Mouse (Mus musculus): ENCODE measurements around the gene Ddc. TPM values are rescaled to one million over a fixed set of nuclear protein-coding genes. Genes with fewer than 3 reads are reported as not detected.

Ddc gene
- polyA plus RNA-seq, 1 experiment: 0.48 TPM

DNA sequence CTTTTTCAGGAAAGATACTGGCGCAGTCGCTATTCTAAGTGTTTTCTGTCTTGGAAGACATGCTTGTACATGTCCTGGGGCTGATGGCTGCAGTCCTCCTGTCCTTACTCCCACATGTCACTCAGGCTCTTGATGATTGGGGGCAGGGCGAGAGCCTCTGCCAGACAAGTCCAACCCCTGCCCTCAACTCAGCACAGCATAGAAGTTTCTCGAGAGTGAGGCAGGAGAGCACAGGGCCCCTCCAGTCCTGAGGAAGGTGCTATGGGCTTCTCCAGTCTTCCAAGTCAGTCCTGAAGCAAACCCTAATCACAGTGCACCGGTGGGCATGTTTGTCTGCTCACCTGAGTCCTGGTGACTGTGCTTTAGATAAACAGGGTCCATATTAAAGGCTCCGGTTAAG is 69.2 kb downstream of the Ddc start:
- H3ac ChIP-seq (ENCODE audit: control insufficient read depth, insufficient read length, low read depth): no peak overlapping the region
- no peaks in the 10 kb centered on the region for H3K79me2 ChIP-seq (ENCODE audit: control insufficient read depth, insufficient read depth)
- H3K36me3 ChIP-seq (ENCODE audit: control insufficient read depth, insufficient read depth): no peaks in the 10 kb centered on the region
- no peak overlapping the region for H3K4me3 ChIP-seq (ENCODE audit: insufficient read depth, poor library complexity, severe bottlenecking)
- no peak for TF ChIP-seq MAX (IDR thresholded peaks at IDR 0.05)
- no peak for TF ChIP-seq CEBPB (IDR thresholded peaks at IDR 0.05; ENCODE audit: low read depth)
- no peak for TF ChIP-seq MYOG (IDR thresholded peaks at IDR 0.05; ENCODE audit: control insufficient read depth, extremely low read depth, insufficient read length)
- TF ChIP-seq FOSL1 (IDR thresholded peaks at IDR 0.05; ENCODE audit: insufficient read depth, low read length, poor library complexity, severe bottlenecking): no peak
- no peak for TF ChIP-seq MYOD1 (IDR thresholded peaks at IDR 0.05; ENCODE audit: control insufficient read depth, insufficient read length, low read depth)
- TF ChIP-seq USF1 (IDR thresholded peaks at IDR 0.05; ENCODE audit: low read depth): no peak
- no peak for TF ChIP-seq CTCF (IDR thresholded peaks at IDR 0.05; ENCODE audit: control insufficient read depth, insufficient read depth, insufficient read length)
- no peaks in the 10 kb centered on the region for H3K79me3 ChIP-seq (ENCODE audit: low read depth)
- H3K27me3 ChIP-seq (ENCODE audit: control insufficient read depth, insufficient read depth, insufficient read length): no peaks in the 10 kb centered on the region

DNA sequence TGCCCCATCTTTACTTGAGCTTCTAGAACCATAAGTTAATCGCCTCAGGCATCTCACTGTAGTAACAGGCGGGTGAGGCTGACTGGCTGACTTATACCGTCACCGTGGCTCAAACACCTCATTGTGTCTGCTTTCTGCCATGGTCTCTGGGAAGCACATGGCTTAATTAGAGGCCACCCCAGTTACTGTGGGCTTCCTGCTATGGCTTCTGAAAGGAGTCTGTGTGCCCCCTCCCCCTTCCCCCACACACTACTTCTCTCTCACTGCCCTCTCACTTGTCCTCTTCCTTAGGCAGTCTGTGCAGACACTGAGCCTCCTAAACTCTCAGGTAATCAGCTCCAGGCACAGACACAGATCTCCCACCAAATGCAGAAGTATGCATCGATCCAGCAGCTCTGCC is 69.7 kb downstream of the Ddc start:
- Histone ChIP-seq H3ac (ENCODE audit: control insufficient read depth, insufficient read length, low read depth) (no peak overlapping the region), H3K36me3 (ENCODE audit: control insufficient read depth, insufficient read depth) (no peaks in the 10 kb centered on the region), H3K27me3 (ENCODE audit: control insufficient read depth, insufficient read depth, insufficient read length) (no peaks in the 10 kb centered on the region), H3K79me2 (ENCODE audit: control insufficient read depth, insufficient read depth) (no peaks in the 10 kb centered on the region), H3K4me3 (ENCODE audit: insufficient read depth, poor library complexity, severe bottlenecking) (no peak overlapping the region), H3K79me3 (ENCODE audit: low read depth) (no peaks in the 10 kb centered on the region)
- no peak for TF ChIP-seq MAX (IDR thresholded peaks at IDR 0.05)
- no peak for TF ChIP-seq FOSL1 (IDR thresholded peaks at IDR 0.05; ENCODE audit: insufficient read depth, low read length, poor library complexity, severe bottlenecking)
- TF ChIP-seq CTCF (IDR thresholded peaks at IDR 0.05; ENCODE audit: control insufficient read depth, insufficient read depth, insufficient read length): no peak
- no peak for TF ChIP-seq CEBPB (IDR thresholded peaks at IDR 0.05; ENCODE audit: low read depth)

DNA sequence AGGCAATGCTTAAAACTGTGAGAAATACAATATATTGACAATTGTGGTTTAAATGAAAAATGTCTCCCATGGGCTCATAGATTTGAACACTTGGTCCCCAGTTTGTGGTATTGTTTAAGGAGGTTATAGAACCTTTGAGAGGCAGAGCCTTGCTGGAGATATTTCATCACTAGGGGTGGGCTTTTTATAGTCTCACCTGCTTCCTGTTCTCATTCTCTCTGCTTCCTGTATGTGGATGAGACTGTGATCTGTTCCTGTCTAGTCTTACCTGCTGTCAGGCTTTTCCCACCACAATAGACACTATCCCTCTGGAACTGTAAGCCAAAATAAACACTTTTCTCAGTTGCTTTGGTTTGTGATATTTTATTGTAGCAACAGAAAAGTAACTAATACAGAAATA is 71.5 kb downstream of the Ddc start:
- Histone ChIP-seq H3K4me3 (ENCODE audit: insufficient read depth, poor library complexity, severe bottlenecking) (no peak overlapping the region), H3ac (ENCODE audit: control insufficient read depth, insufficient read length, low read depth) (no peak overlapping the region), H3K27me3 (ENCODE audit: control insufficient read depth, insufficient read depth, insufficient read length) (no peaks in the 10 kb centered on the region), H3K36me3 (ENCODE audit: control insufficient read depth, insufficient read depth) (no peaks in the 10 kb centered on the region), H3K79me2 (ENCODE audit: control insufficient read depth, insufficient read depth) (no peaks in the 10 kb centered on the region), H3K79me3 (ENCODE audit: low read depth) (no peaks in the 10 kb centered on the region)
- TF ChIP-seq MYOG (IDR thresholded peaks at IDR 0.05; ENCODE audit: control insufficient read depth, extremely low read depth, insufficient read length): no peak
- TF ChIP-seq MAX (IDR thresholded peaks at IDR 0.05): no peak
- no peak for TF ChIP-seq USF1 (IDR thresholded peaks at IDR 0.05; ENCODE audit: low read depth)
- no peak for TF ChIP-seq CTCF (IDR thresholded peaks at IDR 0.05; ENCODE audit: control insufficient read depth, insufficient read depth, insufficient read length)
- TF ChIP-seq FOSL1 (IDR thresholded peaks at IDR 0.05; ENCODE audit: insufficient read depth, low read length, poor library complexity, severe bottlenecking): no peak
- no peak for TF ChIP-seq MYOD1 (IDR thresholded peaks at IDR 0.05; ENCODE audit: control insufficient read depth, insufficient read length, low read depth)
- no peak for TF ChIP-seq CEBPB (IDR thresholded peaks at IDR 0.05; ENCODE audit: low read depth)

DNA sequence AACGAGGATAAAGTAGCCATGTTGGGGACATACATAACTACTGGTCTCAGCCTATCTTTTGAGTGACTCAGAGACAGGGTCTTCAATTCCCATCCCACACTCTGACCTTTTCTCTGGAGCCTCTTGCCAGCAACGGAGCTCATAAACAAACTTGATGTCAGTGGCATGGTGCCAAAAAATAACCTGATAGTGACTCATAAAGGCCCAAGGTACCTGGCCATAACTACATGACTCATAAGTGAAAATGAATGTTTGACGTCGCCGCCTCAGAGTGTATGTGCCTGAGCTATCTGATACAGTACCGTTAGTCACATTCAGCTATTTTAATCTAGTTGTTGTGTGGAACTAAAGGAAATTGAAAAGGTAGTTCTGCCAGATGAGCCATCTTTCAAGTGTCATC is 72.3 kb downstream of the Ddc start:
- TF ChIP-seq USF1 (IDR thresholded peaks at IDR 0.05; ENCODE audit: low read depth) (no peak), FOSL1 (IDR thresholded peaks at IDR 0.05; ENCODE audit: insufficient read depth, low read length, poor library complexity, severe bottlenecking) (no peak), MAX (IDR thresholded peaks at IDR 0.05) (no peak), MYOG (IDR thresholded peaks at IDR 0.05; ENCODE audit: control insufficient read depth, extremely low read depth, insufficient read length) (no peak), CEBPB (IDR thresholded peaks at IDR 0.05; ENCODE audit: low read depth) (no peak), CTCF (IDR thresholded peaks at IDR 0.05; ENCODE audit: control insufficient read depth, insufficient read depth, insufficient read length) (no peak), MYOD1 (IDR thresholded peaks at IDR 0.05; ENCODE audit: control insufficient read depth, insufficient read length, low read depth) (no peak)
- no peaks in the 10 kb centered on the region for H3K27me3 ChIP-seq (ENCODE audit: control insufficient read depth, insufficient read depth, insufficient read length)
- no peak overlapping the region for H3ac ChIP-seq (ENCODE audit: control insufficient read depth, insufficient read length, low read depth)
- no peaks in the 10 kb centered on the region for H3K79me3 ChIP-seq (ENCODE audit: low read depth)
- H3K79me2 ChIP-seq (ENCODE audit: control insufficient read depth, insufficient read depth): no peaks in the 10 kb centered on the region
- no peak overlapping the region for H3K4me3 ChIP-seq (ENCODE audit: insufficient read depth, poor library complexity, severe bottlenecking)
- no peaks in the 10 kb centered on the region for H3K36me3 ChIP-seq (ENCODE audit: control insufficient read depth, insufficient read depth)

DNA sequence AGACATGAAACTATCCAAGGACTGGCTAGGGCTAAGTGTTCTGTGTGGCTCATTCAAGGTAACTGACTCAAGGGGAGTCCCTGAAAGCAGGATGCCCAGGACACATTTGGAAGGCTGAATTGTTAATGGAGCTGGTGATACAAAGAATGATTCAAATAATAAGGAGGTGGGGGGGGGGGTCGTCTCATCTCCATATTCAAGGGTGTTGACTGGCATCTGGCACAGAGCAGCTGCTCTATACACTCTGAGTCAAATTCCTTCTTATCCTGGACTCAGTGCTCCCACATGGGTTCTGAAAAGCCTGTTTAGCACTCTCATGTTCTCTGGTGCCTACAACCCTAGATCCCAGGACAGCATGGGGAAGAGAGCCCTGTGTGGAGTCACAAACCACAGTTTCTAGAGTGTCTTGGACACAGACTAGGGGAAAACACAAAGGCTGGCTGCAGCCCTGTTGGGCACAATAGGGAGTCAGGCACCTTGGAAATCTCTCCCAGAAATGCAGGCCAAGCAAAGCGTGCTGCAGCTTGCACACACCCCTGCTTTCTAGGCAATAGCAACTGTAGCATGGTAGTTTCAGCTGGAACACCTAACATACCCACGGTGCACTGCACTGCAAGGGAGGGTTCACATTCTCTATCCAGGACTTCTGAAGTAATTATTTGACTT is 72.8 kb downstream of the Ddc start:
- Histone ChIP-seq H3K4me3 (ENCODE audit: insufficient read depth, poor library complexity, severe bottlenecking) (no peak overlapping the region), H3ac (ENCODE audit: control insufficient read depth, insufficient read length, low read depth) (no peak overlapping the region)

More for the DNA sequence above, 72.8 kb downstream of the Ddc start:
- no peaks in the 10 kb centered on the region for H3K36me3 ChIP-seq (ENCODE audit: control insufficient read depth, insufficient read depth)
- TF ChIP-seq FOSL1 (IDR thresholded peaks at IDR 0.05; ENCODE audit: insufficient read depth, low read length, poor library complexity, severe bottlenecking): no peak
- no peak for TF ChIP-seq MAX (IDR thresholded peaks at IDR 0.05)
- no peak for TF ChIP-seq USF1 (IDR thresholded peaks at IDR 0.05; ENCODE audit: low read depth)
- no peak for TF ChIP-seq CEBPB (IDR thresholded peaks at IDR 0.05; ENCODE audit: low read depth)
- TF ChIP-seq MYOG (IDR thresholded peaks at IDR 0.05; ENCODE audit: control insufficient read depth, extremely low read depth, insufficient read length): no peak
- TF ChIP-seq MYOD1 (IDR thresholded peaks at IDR 0.05; ENCODE audit: control insufficient read depth, insufficient read length, low read depth): no peak
- no peak for TF ChIP-seq CTCF (IDR thresholded peaks at IDR 0.05; ENCODE audit: control insufficient read depth, insufficient read depth, insufficient read length)
- no peaks in the 10 kb centered on the region for H3K79me2 ChIP-seq (ENCODE audit: control insufficient read depth, insufficient read depth)
- H3K79me3 ChIP-seq (ENCODE audit: low read depth): no peaks in the 10 kb centered on the region
- no peaks in the 10 kb centered on the region for H3K27me3 ChIP-seq (ENCODE audit: control insufficient read depth, insufficient read depth, insufficient read length)
